Mouse (Mus musculus) CH12.LX (cell line): Measurements from ENCODE around the gene 1700011L22Rik. TPM values are rescaled to one million over a fixed set of nuclear protein-coding genes. Genes with fewer than 3 reads are reported as not detected.

Source experiments
- DNase-seq: peaks from one replicate; pipeline ENCODE4 v3.0.0-alpha.2; 2013; ENCODE audit errors: extremely low read depth
- H3K27ac ChIP-seq: 2 replicates; pipeline ENCODE4 v1.5.1; 2012; ENCODE audit warnings: low read depth, mild to moderate bottlenecking, control low read depth, moderate library complexity; ENCODE audit not compliant: insufficient read depth
- H3K27me3 ChIP-seq: replicated peaks from 2 replicates; pipeline ENCODE3; 2012; ENCODE audit warnings: inconsistent platforms
- H3K36me3 ChIP-seq, 2 experiments: replicated peaks in 1 of 2; 2 replicates each; pipeline versions ENCODE3 to v1.6.1; 2012; ENCODE audit warnings: inconsistent platforms in 1 of 2, low read length in 1 of 2, mild to moderate bottlenecking in 1 of 2, mixed read lengths in 1 of 2, moderate library complexity in 1 of 2; ENCODE audit not compliant: control insufficient read depth in 1 of 2, insufficient read depth in 1 of 2
- H3K4me1 ChIP-seq, 2 experiments: 2 replicates each; pipeline ENCODE4 v1.6.1; 2012; ENCODE audit warnings: inconsistent platforms in 1 of 2, moderate library complexity in 1 of 2; ENCODE audit not compliant: insufficient read depth in 2 of 2, control insufficient read depth in 1 of 2
- H3K4me2 ChIP-seq: 2 replicates; pipeline ENCODE4 v1.6.1; 2012; ENCODE audit warnings: low read depth, mild to moderate bottlenecking, control low read depth; ENCODE audit not compliant: poor library complexity, insufficient read depth, severe bottlenecking
- H3K4me3 ChIP-seq, 3 experiments: fragments of 150-350 bp in 1 of 3; sonication (generic) in 1 of 3; replicated peaks in 1 of 3; 2 replicates each; pipeline versions ENCODE3 to v1.5.1; 2011 to 2012; ENCODE audit warnings: low read depth in 2 of 3, low read length in 2 of 3, mild to moderate bottlenecking in 2 of 3, moderate library complexity in 2 of 3, control low read depth in 1 of 3, improper control_type of control experiment in 1 of 3, inconsistent platforms in 1 of 3, mixed read lengths in 1 of 3; ENCODE audit not compliant: poor library complexity in 1 of 3
- H3K79me2 ChIP-seq: replicated peaks from 2 replicates; pipeline ENCODE4 v1.6.1; 2012; ENCODE audit warnings: mild to moderate bottlenecking, moderate library complexity; ENCODE audit not compliant: control insufficient read depth, poor library complexity, insufficient read depth, severe bottlenecking; ENCODE audit errors: extremely low read depth
- H3K9ac ChIP-seq: 2 replicates; pipeline ENCODE4 v1.6.1; 2012; ENCODE audit warnings: low read depth, mild to moderate bottlenecking, control low read depth, moderate library complexity; ENCODE audit not compliant: insufficient read depth
- H3K9me3 ChIP-seq: replicated peaks from 2 replicates; pipeline ENCODE3; 2012; ENCODE audit warnings: low read length, inconsistent platforms, mixed read lengths
- CTCF ChIP-seq, 2 experiments: IDR thresholded peaks in 1 of 2; conservative IDR thresholded peaks in 1 of 2; 2 replicates each; pipeline ENCODE4 v1.5.1; 2011 to 2012; ENCODE audit warnings: low read depth in 2 of 2, low read length in 2 of 2, improper control_type of control experiment in 1 of 2, inconsistent platforms in 1 of 2, mild to moderate bottlenecking in 1 of 2, moderate library complexity in 1 of 2
- EP300 ChIP-seq: IDR thresholded peaks from 2 replicates; pipeline ENCODE4 v1.6.1; 2011; ENCODE audit warnings: low read length, improper control_type of control experiment
- ETS1 ChIP-seq: conservative IDR thresholded peaks from 2 replicates; pipeline ENCODE4 v1.6.1; 2012; ENCODE audit warnings: low read depth, mild to moderate bottlenecking, inconsistent platforms, low read length, improper control_type of control experiment, moderate library complexity
- IRF4 ChIP-seq: IDR thresholded peaks from 2 replicates; pipeline ENCODE4 v1.6.1; 2014; ENCODE audit warnings: low read depth, mild to moderate bottlenecking, inconsistent platforms, low read length, improper control_type of control experiment
- JUN ChIP-seq: IDR thresholded peaks from 2 replicates; pipeline ENCODE4 v1.6.1; 2011; ENCODE audit warnings: low read depth, mild to moderate bottlenecking, low read length, improper control_type of control experiment, moderate library complexity; ENCODE audit not compliant: insufficient read depth
- JUND ChIP-seq: conservative IDR thresholded peaks from 2 replicates; pipeline ENCODE4 v1.6.1; 2011; ENCODE audit warnings: low read depth, low read length, improper control_type of control experiment
- KAT2A ChIP-seq: IDR thresholded peaks from 2 replicates; pipeline ENCODE4 v1.6.1; 2012; ENCODE audit warnings: low read length, improper control_type of control experiment, inconsistent platforms; ENCODE audit not compliant: insufficient replicate concordance
- MAX ChIP-seq: IDR thresholded peaks from 2 replicates; pipeline ENCODE4 v1.6.1; 2011; ENCODE audit warnings: low read length, improper control_type of control experiment
- MEF2A ChIP-seq: IDR thresholded peaks from 2 replicates; pipeline ENCODE4 v1.6.1; 2014; ENCODE audit warnings: low read depth, mild to moderate bottlenecking, inconsistent platforms, low read length, improper control_type of control experiment, borderline replicate concordance
- MXI1 ChIP-seq: IDR thresholded peaks from 2 replicates; pipeline ENCODE4 v1.6.1; 2011; ENCODE audit warnings: mild to moderate bottlenecking, low read depth, low read length, improper control_type of control experiment
- MYC ChIP-seq: IDR thresholded peaks from 2 replicates; pipeline ENCODE4 v1.6.1; 2011; ENCODE audit warnings: low read depth, mild to moderate bottlenecking, improper control_type of control experiment, low read length
- NRF1 ChIP-seq: IDR thresholded peaks from 2 replicates; pipeline ENCODE4 v1.6.1; 2014; ENCODE audit warnings: low read depth, mild to moderate bottlenecking, inconsistent platforms, low read length, improper control_type of control experiment, moderate library complexity
- PAX5 ChIP-seq: IDR thresholded peaks from 2 replicates; pipeline ENCODE4 v1.6.1; 2012; ENCODE audit warnings: low read length, inconsistent platforms, mixed read lengths
- POLR2A ChIP-seq: IDR thresholded peaks from 2 replicates; pipeline ENCODE4 v1.6.1; 2011; ENCODE audit warnings: low read depth, mild to moderate bottlenecking, improper control_type of control experiment, low read length
- SMC3 ChIP-seq: IDR thresholded peaks from 2 replicates; pipeline ENCODE4 v1.6.1; 2011; ENCODE audit warnings: low read depth, low read length, improper control_type of control experiment
- UBTF ChIP-seq: IDR thresholded peaks from 2 replicates; pipeline ENCODE4 v1.6.1; 2012; ENCODE audit warnings: low read depth, mild to moderate bottlenecking, inconsistent platforms, low read length, improper control_type of control experiment, moderate library complexity
- USF1 ChIP-seq: IDR thresholded peaks from 2 replicates; pipeline ENCODE4 v1.6.1; 2014; ENCODE audit warnings: low read depth, mild to moderate bottlenecking, inconsistent platforms, low read length, improper control_type of control experiment
- USF2 ChIP-seq: conservative IDR thresholded peaks from 2 replicates; pipeline ENCODE4 v1.6.1; 2011; ENCODE audit warnings: low read depth, low read length, improper control_type of control experiment
- ZC3H11A ChIP-seq: IDR thresholded peaks from 2 replicates; pipeline ENCODE4 v1.6.1; 2012; ENCODE audit warnings: low read depth, mild to moderate bottlenecking, inconsistent platforms, low read length, improper control_type of control experiment
- ZKSCAN1 ChIP-seq: IDR thresholded peaks from 2 replicates; pipeline ENCODE4 v1.6.1; 2012; ENCODE audit warnings: low read depth, inconsistent platforms, low read length, improper control_type of control experiment, borderline replicate concordance
- ZMIZ1 ChIP-seq: IDR thresholded peaks from 2 replicates; pipeline ENCODE4 v1.6.1; 2012; ENCODE audit warnings: low read depth, mild to moderate bottlenecking, inconsistent platforms, low read length, improper control_type of control experiment
- ZNF384 ChIP-seq: IDR thresholded peaks from 2 replicates; pipeline ENCODE4 v1.6.1; 2012; ENCODE audit warnings: low read depth, low read length, improper control_type of control experiment, inconsistent platforms
- dilution Hi-C: fragments of 300-500 bp; cut with MboI; formaldehyde crosslinking; loops from 2 replicates; pipeline ENCODE4 v1.14.3; 2020; ENCODE audit warnings: low sequenced_read_pairs; ENCODE audit not compliant: extremely low pct_unique_long_range_greater_than_20kb, extremely low pct_ligation_motif_present
- in situ Hi-C: fragments of 300-500 bp; cut with MboI; formaldehyde crosslinking; loops from 3 replicates; pipeline ENCODE4 v1.14.3; 2019; ENCODE audit warnings: low sequenced_read_pairs, low pct_ligation_motif_present, low pct_unique_long_range_greater_than_20kb, mixed read lengths
- polyA plus RNA-seq: library from polyadenylated mRNA; unstranded; fragments of >175 nt; gene quantifications from 2 replicates; pipeline ENCODE4 v1.2.1, GENCODE M21; 2012; ENCODE audit warnings: low read depth; ENCODE audit not compliant: insufficient read length
- total RNA-seq, 2 experiments: library from RNA; depleted of rRNA; stranded (reverse); fragments of 300-350 nt in 1 of 2; fragments of >200 nt in 1 of 2; gene quantifications; 2 replicates each; pipeline ENCODE4 v1.2.3; 2012 to 2014

1700011L22Rik gene
- total and polyA plus RNA-seq, 3 experiments, result not detected

- no peak overlapping the region for H3K4me2 ChIP-seq
- TF ChIP-seq JUND, result no peak
- no peak for TF ChIP-seq IRF4
- TF ChIP-seq KAT2A, result no peak
- TF ChIP-seq MEF2A, result no peak
- H3K27ac ChIP-seq, result no peak overlapping the region
- peaks cover 17% of the 10 kb centered on the region for H3K9me3 ChIP-seq
- H3K4me1 ChIP-seq, result peaks cover 3 to 23% of the 10 kb centered on the region in 2 experiments; a peak in 3 of 4 replicates
- H3K4me3 ChIP-seq, result no peak overlapping the region
- dilution Hi-C loops (no loop called here), in situ Hi-C loops (no loop called here)
- no peak for DNase-seq
- H3K36me3 ChIP-seq, result peaks cover 7 to 30% of the 10 kb centered on the region in 2 experiments
- no peak overlapping the region for H3K9ac ChIP-seq
- H3K27me3 ChIP-seq, result no peaks in the 10 kb centered on the region
- H3K79me2 ChIP-seq, result no peaks in the 10 kb centered on the region
Measured at GRCm38 (mm10) chr8:79227194-79227593, 21.2 kb downstream of the 1700011L22Rik start.

DNA sequence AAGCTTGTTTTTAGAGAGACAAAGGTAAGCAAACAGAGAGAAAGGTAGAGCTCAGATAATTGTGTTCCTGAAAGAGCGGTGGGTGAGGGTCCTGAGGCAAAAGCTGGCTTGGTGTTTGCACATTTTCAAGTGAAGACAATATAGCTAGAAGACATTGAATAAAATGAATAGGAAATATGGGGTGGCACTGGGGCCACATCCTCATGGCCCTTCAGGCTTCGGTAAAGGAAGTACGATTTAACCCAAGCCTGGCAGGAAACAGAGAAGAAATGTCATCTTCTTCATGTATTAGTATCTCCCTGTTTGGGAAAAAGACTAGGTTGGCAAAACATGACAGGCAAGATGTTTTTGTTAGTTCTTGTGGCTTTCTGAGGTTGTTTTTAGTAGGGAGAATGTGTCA lies 22.3 kb downstream of the 1700011L22Rik start:
- dilution Hi-C loops, result no loop called here
- Histone ChIP-seq H3K4me1 (peaks cover 3 to 23% of the 10 kb centered on the region in 2 experiments; a peak in 3 of 4 replicates), H3K79me2 (no peaks in the 10 kb centered on the region), H3K4me2 (peak overlapping the region; percentile 80), H3K4me3 (peak overlapping the region; percentile 22 to 38 (median 36)), H3K9ac (peak overlapping the region; percentile 68), H3K27ac (no peak overlapping the region), H3K27me3 (no peaks in the 10 kb centered on the region), H3K9me3 (peaks cover 15% of the 10 kb centered on the region), H3K36me3 (peaks cover 7 to 27% of the 10 kb centered on the region in 2 experiments)
- peak; percentile 7 for DNase-seq
- TF ChIP-seq ZNF384, result no peak
- no peak for TF ChIP-seq NRF1
- no peak for TF ChIP-seq SMC3
- no peak for TF ChIP-seq CTCF (conservative IDR thresholded peaks at IDR 0.05 in 1 of 2, IDR thresholded peaks at IDR 0.05 in 1 of 2; ENCODE audit: low read depth in 2 of 2, low read length in 2 of 2)
- no peak for TF ChIP-seq USF2
- no peak for TF ChIP-seq JUN
- TF ChIP-seq UBTF, result no peak
- no peak for TF ChIP-seq KAT2A
- no peak for TF ChIP-seq POLR2A
- no peak for TF ChIP-seq ZKSCAN1
- no peak for TF ChIP-seq EP300
- no peak for TF ChIP-seq MXI1
- no peak for TF ChIP-seq MAX
- TF ChIP-seq ZMIZ1, result no peak
- no peak for TF ChIP-seq PAX5
- no peak for TF ChIP-seq MYC
- TF ChIP-seq USF1, result no peak
- no peak for TF ChIP-seq JUND
- TF ChIP-seq ZC3H11A, result no peak
- TF ChIP-seq ETS1, result no peak
- in situ Hi-C loops, result no loop called here
